Mouse (Mus musculus) myocyte (in vitro differentiated cells): ENCODE results near the gene Slc39a1. TPM values are rescaled to one million over a fixed set of nuclear protein-coding genes. Genes with fewer than 3 reads are reported as not detected.

Experiments
- H3K27me3 ChIP-seq: one replicate; pipeline ENCODE4 v1.6.1; 2011; ENCODE audit not compliant: control insufficient read depth, insufficient read depth, insufficient read length
- H3K36me3 ChIP-seq: one replicate; pipeline ENCODE4 v1.6.1; 2011; ENCODE audit not compliant: control insufficient read depth, insufficient read depth
- H3K4me2 ChIP-seq: one replicate; pipeline ENCODE4 v1.6.1; 2011; ENCODE audit warnings: low read depth, control low read depth
- H3K4me3 ChIP-seq: one replicate; pipeline ENCODE4 v1.5.1; 2011; ENCODE audit warnings: mild to moderate bottlenecking, control low read depth, moderate library complexity
- H3K79me2 ChIP-seq: one replicate; pipeline ENCODE4 v1.6.1; 2011; ENCODE audit not compliant: control insufficient read depth, insufficient read depth
- H3ac ChIP-seq: one replicate; pipeline ENCODE4 v1.6.1; 2011; ENCODE audit not compliant: control insufficient read depth, insufficient read length
- CEBPB ChIP-seq: IDR thresholded peaks from 2 replicates; pipeline ENCODE4 v1.6.1; 2011; ENCODE audit warnings: mild to moderate bottlenecking, moderate library complexity; ENCODE audit not compliant: poor library complexity, insufficient read depth, severe bottlenecking
- E2F4 ChIP-seq: IDR thresholded peaks from one replicate; pipeline ENCODE4 v1.6.1; 2011; ENCODE audit warnings: mild to moderate bottlenecking, control low read depth, moderate library complexity; ENCODE audit not compliant: insufficient read depth
- MAX ChIP-seq: IDR thresholded peaks from one replicate; pipeline ENCODE4 v1.6.1; 2011; ENCODE audit warnings: low read depth, mild to moderate bottlenecking, control low read depth
- MYOD1 ChIP-seq, 3 experiments: IDR thresholded peaks; one replicate each; pipeline ENCODE4 v1.6.1; 2011; ENCODE audit warnings: control low read depth in 2 of 3, low read depth in 2 of 3, mild to moderate bottlenecking in 2 of 3, moderate library complexity in 1 of 3; ENCODE audit not compliant: insufficient read length in 2 of 3, control insufficient read depth in 1 of 3
- MYOG ChIP-seq, 3 experiments: IDR thresholded peaks; one replicate each; pipeline ENCODE4 v1.6.1; 2011; ENCODE audit warnings: control low read depth in 2 of 3, low read depth in 2 of 3, mild to moderate bottlenecking in 2 of 3; ENCODE audit not compliant: insufficient read length in 2 of 3, control insufficient read depth in 1 of 3, insufficient read depth in 1 of 3
- POLR2A ChIP-seq: IDR thresholded peaks from one replicate; pipeline ENCODE4 v1.6.1; 2011; ENCODE audit warnings: low read depth, mild to moderate bottlenecking, control low read depth, moderate library complexity; ENCODE audit not compliant: insufficient read length
- POLR2AphosphoS2 ChIP-seq: IDR thresholded peaks from one replicate; pipeline ENCODE4 v1.6.1; 2011; ENCODE audit warnings: low read depth, control low read depth; ENCODE audit not compliant: insufficient read length
- REST ChIP-seq: IDR thresholded peaks from one replicate; pipeline ENCODE4 v1.6.1; 2011; ENCODE audit warnings: mild to moderate bottlenecking, control low read depth, moderate library complexity; ENCODE audit not compliant: insufficient read depth, insufficient read length
- SRF ChIP-seq: IDR thresholded peaks from one replicate; pipeline ENCODE4 v1.6.1; 2011; ENCODE audit warnings: low read depth; ENCODE audit not compliant: control insufficient read depth, insufficient read length
- TCF12 ChIP-seq: IDR thresholded peaks from one replicate; pipeline ENCODE4 v1.6.1; 2011; ENCODE audit warnings: mild to moderate bottlenecking, control low read depth; ENCODE audit not compliant: poor library complexity, insufficient read depth, severe bottlenecking
- TCF3 ChIP-seq: IDR thresholded peaks from one replicate; pipeline ENCODE4 v1.6.1; 2011; ENCODE audit warnings: low read depth, control low read depth; ENCODE audit not compliant: insufficient read length
- USF1 ChIP-seq: IDR thresholded peaks from one replicate; pipeline ENCODE4 v1.6.1; 2011; ENCODE audit warnings: low read depth, mild to moderate bottlenecking, control low read depth, moderate library complexity
- polyA plus RNA-seq: library from polyadenylated mRNA; unstranded; fragments of >200 nt; fragmentation: generic; extraction: Trizol; gene quantifications from one replicate; pipeline ENCODE4 v1.2.1, GENCODE M21; 2012; ENCODE audit warnings: missing spikeins

Gene Slc39a1
- polyA plus RNA-seq, 1 experiment = 111 TPM

- no peak for TF ChIP-seq TCF3
- TF ChIP-seq CEBPB = no peak
- no peak for TF ChIP-seq SRF
- no peak for TF ChIP-seq TCF12
- no peak for TF ChIP-seq POLR2AphosphoS2
- no peak for TF ChIP-seq MYOD1 (IDR thresholded peaks at IDR 0.05; ENCODE audit: control insufficient read depth in 1 of 3, insufficient read length in 2 of 3, low read depth in 2 of 3)
- no peaks in the 10 kb centered on the region for H3K27me3 ChIP-seq
- peak overlapping the region; percentile 83 for H3K4me3 ChIP-seq
- peak overlapping the region; percentile 81 for H3K4me2 ChIP-seq
- H3K79me2 ChIP-seq = peaks cover 37% of the 10 kb centered on the region
- peak overlapping the region; percentile 87 for H3ac ChIP-seq
- peaks cover 25% of the 10 kb centered on the region for H3K36me3 ChIP-seq
Observed at GRCm38 (mm10) chr3:90255194-90255565, 7.2 kb downstream of the Slc39a1 start.

DNA sequence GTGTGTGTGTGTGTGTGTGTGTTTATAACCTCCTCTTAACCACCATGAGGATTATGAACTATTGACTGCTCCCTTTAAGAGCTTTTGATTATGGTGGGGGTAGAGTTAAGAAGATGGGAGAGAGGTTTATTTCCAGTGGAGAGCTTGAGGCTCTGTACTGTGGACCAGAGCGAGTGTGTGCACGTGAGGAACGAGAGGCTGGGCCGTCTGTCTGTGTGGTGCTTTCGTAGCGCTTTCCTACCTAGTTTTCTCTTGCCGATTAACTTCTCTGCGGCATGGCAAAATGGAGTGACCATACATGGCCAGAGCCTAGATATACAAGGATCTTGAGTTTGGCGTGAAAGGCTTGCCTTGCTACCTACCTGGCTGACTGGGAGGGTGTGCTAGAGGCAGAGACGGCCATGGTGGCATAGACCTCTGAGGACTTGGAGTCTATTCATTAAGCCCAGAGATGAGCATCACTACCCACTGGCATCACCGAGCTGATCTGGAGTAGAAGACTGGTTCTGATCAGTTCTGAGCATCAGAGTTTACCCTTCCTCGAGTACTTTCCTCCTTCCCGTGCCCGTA is 7.9 kb downstream of the Slc39a1 start:
- Histone ChIP-seq H3K79me2 (peaks cover 37% of the 10 kb centered on the region), H3K4me2 (peak overlapping the region; percentile 81), H3ac (no peak overlapping the region), H3K27me3 (no peaks in the 10 kb centered on the region), H3K4me3 (peak overlapping the region; percentile 83), H3K36me3 (peaks cover 23% of the 10 kb centered on the region)
- no peak for TF ChIP-seq MAX
- no peak for TF ChIP-seq TCF12
- TF ChIP-seq CEBPB = no peak
- TF ChIP-seq SRF = no peak
- no peak for TF ChIP-seq MYOD1 (IDR thresholded peaks at IDR 0.05; ENCODE audit: control insufficient read depth in 1 of 3, insufficient read length in 2 of 3, low read depth in 2 of 3)
- no peak for TF ChIP-seq TCF3
- no peak for TF ChIP-seq REST
- no peak for TF ChIP-seq MYOG (IDR thresholded peaks at IDR 0.05; ENCODE audit: control insufficient read depth in 1 of 3, insufficient read depth in 1 of 3, insufficient read length in 2 of 3, low read depth in 2 of 3)
- no peak for TF ChIP-seq E2F4
- TF ChIP-seq POLR2AphosphoS2 = no peak
- TF ChIP-seq POLR2A = no peak
- TF ChIP-seq USF1 = no peak

DNA sequence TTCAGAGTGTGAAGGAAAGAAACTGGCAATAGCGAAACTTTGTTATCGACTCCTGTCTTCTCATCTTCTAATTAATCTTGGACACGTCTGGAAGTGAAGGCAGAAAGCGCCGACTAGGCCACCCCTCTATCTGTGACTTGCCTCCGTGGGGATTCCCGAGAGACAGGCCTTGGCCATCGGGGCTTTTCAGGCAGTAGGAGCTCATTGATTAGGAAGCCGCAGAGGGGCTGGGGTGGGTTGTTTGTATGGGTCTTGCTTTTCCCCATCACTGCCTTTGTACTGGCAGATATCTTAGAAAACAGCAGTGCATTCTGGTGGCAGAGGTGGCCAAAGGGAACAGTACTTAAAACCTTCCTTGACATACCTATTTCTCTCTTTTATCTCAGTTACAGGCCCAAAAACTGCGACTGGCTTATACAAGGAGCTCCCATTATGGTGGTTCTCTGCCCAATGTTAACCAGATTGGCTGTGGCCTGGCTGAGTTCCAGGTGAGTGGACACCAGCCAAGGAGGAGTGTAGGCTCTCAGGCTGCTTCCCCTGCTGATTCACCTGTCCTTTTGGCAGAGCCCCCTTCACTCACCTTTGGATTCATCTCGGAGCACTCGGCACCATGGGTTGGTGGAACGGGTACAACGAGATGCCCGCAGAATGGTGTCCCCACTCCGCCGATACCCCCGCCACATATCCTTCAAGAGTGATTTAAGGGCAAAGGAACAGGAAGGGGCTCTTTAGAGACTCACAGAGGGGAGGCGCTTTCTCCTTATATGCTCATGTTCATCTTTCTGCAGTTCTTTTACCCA is 9.0 kb downstream of the Slc39a1 start:
- TF ChIP-seq POLR2A = no peak
- TF ChIP-seq E2F4 = no peak
- no peak for TF ChIP-seq USF1
- no peak for TF ChIP-seq TCF12
- no peak for TF ChIP-seq CEBPB
- TF ChIP-seq MYOD1 (IDR thresholded peaks at IDR 0.05; ENCODE audit: control insufficient read depth in 1 of 3, insufficient read length in 2 of 3, low read depth in 2 of 3) = no peak
- no peaks in the 10 kb centered on the region for H3K27me3 ChIP-seq
- no peak overlapping the region for H3K4me3 ChIP-seq
- no peak overlapping the region for H3K4me2 ChIP-seq
- H3K36me3 ChIP-seq = peaks cover 32% of the 10 kb centered on the region
- no peak overlapping the region for H3ac ChIP-seq
- peaks cover 37% of the 10 kb centered on the region for H3K79me2 ChIP-seq

- H3ac ChIP-seq = no peak overlapping the region
- H3K79me2 ChIP-seq = peaks cover 37% of the 10 kb centered on the region
- H3K36me3 ChIP-seq = peaks cover 32% of the 10 kb centered on the region
- H3K4me2 ChIP-seq = no peak overlapping the region
- H3K27me3 ChIP-seq = no peaks in the 10 kb centered on the region
- H3K4me3 ChIP-seq = no peak overlapping the region
- no peak for TF ChIP-seq CEBPB
- no peak for TF ChIP-seq TCF12
- no peak for TF ChIP-seq MYOG (IDR thresholded peaks at IDR 0.05; ENCODE audit: control insufficient read depth in 1 of 3, insufficient read depth in 1 of 3, insufficient read length in 2 of 3, low read depth in 2 of 3)
- no peak for TF ChIP-seq POLR2A
- TF ChIP-seq E2F4 = no peak
- TF ChIP-seq REST = no peak
- TF ChIP-seq USF1 = no peak
- TF ChIP-seq TCF3 = no peak
- TF ChIP-seq MYOD1 (IDR thresholded peaks at IDR 0.05; ENCODE audit: control insufficient read depth in 1 of 3, insufficient read length in 2 of 3, low read depth in 2 of 3) = no peak
- TF ChIP-seq POLR2AphosphoS2 = no peak
- TF ChIP-seq SRF = no peak
- no peak for TF ChIP-seq MAX
Observed at GRCm38 (mm10) chr3:90258521-90258920, 10.5 kb downstream of the Slc39a1 start.

GRCm38 (mm10) chr3:90263121-90263771 is 15.3 kb downstream of the Slc39a1 start:
- no peak for TF ChIP-seq USF1
- no peak for TF ChIP-seq MYOG (IDR thresholded peaks at IDR 0.05; ENCODE audit: control insufficient read depth in 1 of 3, insufficient read depth in 1 of 3, insufficient read length in 2 of 3, low read depth in 2 of 3)
- no peak for TF ChIP-seq REST
- TF ChIP-seq POLR2A = no peak
- no peak for TF ChIP-seq POLR2AphosphoS2
- no peak for TF ChIP-seq E2F4
- no peak for TF ChIP-seq MAX

More at GRCm38 (mm10) chr3:90263121-90263771, 15.3 kb downstream of the Slc39a1 start:
- H3K27me3 ChIP-seq = no peaks in the 10 kb centered on the region
- peaks cover 1% of the 10 kb centered on the region for H3K79me2 ChIP-seq
- no peak overlapping the region for H3ac ChIP-seq
- H3K4me3 ChIP-seq = no peak overlapping the region
- H3K4me2 ChIP-seq = no peak overlapping the region
- peaks cover 26% of the 10 kb centered on the region for H3K36me3 ChIP-seq
